Mouse (Mus musculus) frontal cortex, postnatal 10 days (tissue): ENCODE measurements around the gene Hoxb5.

Source experiments
- DNase-seq, 2 experiments: peaks; one replicate each; pipeline ENCODE4 v3.0.0; 2022; ENCODE audit warnings: low spot score in 2 of 2, mixed read lengths in 1 of 2

Gene Hoxb5

GRCm38 (mm10) chr11:96319071-96319902, 16.2 kb downstream of the Hoxb5 start:
- no peak for DNase-seq

GRCm38 (mm10) chr11:96319910-96320309, 16.8 kb downstream of the Hoxb5 start:
- no peak for DNase-seq

- no peak for DNase-seq
These were observed 17.6 kb downstream of the Hoxb5 start for GRCm38 (mm10) chr11:96320688-96321087.

DNA sequence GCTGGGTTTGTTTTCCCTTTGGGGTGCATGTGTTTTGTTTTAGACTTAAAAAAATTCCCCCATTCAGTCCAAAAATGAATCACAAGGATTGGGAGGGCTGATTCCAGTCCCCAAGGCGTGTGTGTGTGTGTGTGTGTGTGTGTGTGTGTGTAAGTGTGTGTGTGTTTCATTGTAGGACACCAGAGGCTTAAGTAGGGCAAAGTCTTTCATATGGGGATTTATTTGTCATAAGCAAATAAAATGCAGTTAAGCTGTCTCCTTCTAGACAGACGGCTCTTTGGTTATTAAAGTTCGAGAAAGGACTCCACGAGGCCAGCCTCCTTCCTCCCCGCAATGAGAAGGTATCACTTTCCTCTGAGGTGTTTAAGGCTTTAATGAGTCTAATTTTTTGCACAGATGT, 18.7 kb downstream of the Hoxb5 start:
- DNase-seq = no peak

GRCm38 (mm10) chr11:96322738-96323137, 19.6 kb downstream of the Hoxb5 start:
- no peak for DNase-seq

DNA sequence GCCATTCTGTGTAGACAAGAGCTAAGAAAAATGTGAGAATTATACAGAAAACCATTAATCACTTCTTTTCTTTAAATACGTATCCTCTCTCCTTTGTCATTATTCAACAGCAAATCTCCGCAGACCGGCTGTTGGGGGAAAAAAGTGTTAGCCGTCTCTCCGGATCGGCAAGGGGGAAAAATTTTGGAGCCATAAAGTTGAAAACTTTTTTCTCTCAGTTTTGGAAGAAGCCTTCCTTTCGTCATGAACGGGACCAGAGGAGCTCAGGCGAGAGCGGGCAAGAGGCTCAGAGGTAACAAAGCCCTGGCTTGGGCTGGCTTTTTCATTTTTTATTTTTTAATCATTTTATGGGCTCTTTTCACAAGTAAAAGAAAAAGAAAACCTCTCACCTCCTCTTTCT, 20.0 kb downstream of the Hoxb5 start, which contains the start of gene Hoxb3:
TSS of gene Hoxb3 (plus strand) at position 173 of the 400 bp plus-strand sequence.
- no peak for DNase-seq

- DNase-seq = no peak
These were observed 21.0 kb downstream of the Hoxb5 start for GRCm38 (mm10) chr11:96324125-96324524.

GRCm38 (mm10) chr11:96324965-96325364, 21.8 kb downstream of the Hoxb5 start:
- DNase-seq = no peak

DNA sequence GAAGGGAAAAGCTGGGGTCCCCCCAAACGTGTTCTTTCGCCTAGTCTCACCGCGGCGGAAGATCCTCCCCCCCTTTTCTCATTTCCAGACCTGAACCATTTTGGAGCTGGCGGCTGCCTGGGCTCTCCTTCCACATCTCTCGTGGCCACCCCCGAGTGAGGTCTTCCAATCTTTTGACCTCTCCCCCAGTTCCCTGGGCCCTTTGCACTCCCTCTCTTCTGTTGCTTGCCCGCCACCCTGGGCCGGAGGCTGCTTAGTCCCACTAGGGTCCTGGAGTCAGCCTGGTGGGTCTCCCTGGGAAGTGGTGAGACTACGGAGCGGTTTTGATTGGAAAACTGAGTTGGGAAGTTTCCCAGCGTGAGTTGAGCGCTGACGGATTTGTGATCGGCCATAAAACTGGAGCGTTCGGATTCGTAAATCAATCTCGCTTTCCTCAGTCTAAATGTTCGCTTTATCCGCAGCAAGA, 22.6 kb downstream of the Hoxb5 start:
- no peak for DNase-seq

- DNase-seq = no peak
These were observed 23.6 kb downstream of the Hoxb5 start for GRCm38 (mm10) chr11:96326705-96327104.

DNA sequence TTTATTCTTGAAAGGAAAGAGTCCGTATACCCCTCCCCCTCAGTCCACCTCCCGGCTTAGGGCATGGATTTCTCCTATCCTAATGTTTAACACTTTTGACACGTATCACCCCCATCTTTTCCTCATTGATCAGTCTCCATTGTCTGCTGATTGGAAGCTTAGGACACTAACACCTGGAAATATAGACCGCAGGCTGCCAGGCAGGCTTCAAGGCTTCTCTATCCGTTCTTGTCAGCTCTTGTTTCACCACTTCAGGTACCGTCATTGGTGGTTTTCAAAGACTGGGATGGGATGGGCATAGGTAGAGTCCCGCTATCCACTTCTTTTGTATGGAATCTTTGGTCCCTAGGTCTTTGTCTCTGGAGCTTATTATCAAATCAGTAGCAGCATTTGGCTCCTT, 24.0 kb downstream of the Hoxb5 start:
- DNase-seq = no peak

GRCm38 (mm10) chr11:96327750-96328149, 24.6 kb downstream of the Hoxb5 start:
- DNase-seq = no peak

GRCm38 (mm10) chr11:96328605-96329004, 25.5 kb downstream of the Hoxb5 start:
- DNase-seq = no peak

DNA sequence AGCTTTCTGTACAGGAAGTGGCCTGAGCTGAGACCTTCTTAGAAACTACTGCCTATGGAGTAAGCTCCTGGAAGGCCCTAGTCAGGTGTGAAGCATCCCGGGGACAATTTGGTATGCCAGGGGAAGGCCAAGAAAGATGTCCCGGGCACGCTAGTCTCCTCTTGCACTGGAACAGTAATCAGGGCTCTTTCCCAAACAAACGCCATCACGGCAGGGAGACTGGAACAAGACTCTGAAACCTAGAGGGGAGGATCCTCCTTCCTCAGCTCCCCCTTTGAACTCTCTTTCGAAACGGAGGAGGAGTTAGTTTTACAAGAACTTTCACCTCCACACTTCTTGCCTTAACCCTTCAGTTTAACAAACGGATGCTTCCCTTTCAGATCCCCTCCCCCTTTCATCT, 29.0 kb downstream of the Hoxb5 start:
- DNase-seq = no peak

DNA sequence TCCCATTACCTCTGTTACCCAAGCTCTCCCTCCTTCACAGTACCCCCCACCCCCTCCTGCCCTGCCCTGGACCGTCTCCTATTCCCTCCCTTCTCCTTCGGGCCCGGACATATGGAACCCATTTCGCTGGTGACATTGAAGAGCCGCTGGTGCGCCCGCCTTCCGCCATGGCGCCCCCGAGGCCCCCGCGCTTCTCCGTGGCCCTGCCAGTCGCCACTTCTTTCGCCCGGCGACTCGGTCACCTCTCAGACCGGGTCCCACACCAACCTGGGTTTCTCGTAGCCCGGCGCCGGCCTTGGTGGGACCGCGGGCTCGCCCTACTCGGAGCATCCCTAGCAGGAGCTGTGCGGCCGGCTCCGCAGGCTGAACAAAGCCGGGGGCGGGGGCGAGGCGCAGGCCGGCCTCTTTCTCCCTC, 29.5 kb downstream of the Hoxb5 start:
- DNase-seq = no peak

GRCm38 (mm10) chr11:96333241-96334001, 30.3 kb downstream of the Hoxb5 start:
- no peak for DNase-seq

DNA sequence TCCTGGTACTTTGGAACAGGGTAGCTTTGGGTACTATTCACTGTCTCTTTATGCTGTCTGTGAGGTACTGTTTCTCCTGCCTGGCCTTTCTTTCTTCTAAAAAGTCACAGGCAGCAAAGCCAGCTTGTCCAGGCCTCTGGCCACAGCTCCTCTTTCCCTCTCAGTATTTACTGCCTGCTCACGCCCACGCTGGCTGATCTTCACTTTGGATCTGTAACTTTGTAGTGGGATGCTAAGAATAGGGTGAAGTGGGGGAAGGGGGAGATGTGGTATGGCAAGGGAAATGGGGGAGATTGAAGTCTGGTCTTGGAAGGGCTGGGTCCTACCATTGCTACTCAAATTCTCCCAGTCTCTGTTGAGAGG, 30.8 kb downstream of the Hoxb5 start:
- DNase-seq = no peak

- no peak for DNase-seq
These were observed 31.9 kb downstream of the Hoxb5 start for GRCm38 (mm10) chr11:96334998-96335397.

DNA sequence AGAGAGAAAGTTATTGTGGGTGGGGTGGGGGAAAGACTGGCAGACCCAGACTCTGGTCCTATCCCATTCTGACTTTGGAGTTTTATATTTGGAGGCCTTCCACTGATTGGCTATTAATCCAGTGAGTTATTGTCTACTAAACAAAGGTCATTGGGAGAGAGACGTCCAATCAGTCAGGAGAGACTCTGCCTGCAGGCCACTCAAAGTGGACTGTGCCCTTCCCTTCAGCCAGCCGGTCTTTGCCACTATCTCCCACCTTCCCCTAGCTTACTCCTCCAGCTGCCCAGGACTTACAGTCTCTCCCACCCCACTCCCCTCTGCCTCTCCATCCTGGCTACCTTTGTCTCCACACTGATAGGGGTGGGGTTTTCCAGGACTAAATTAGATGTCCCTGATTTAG, 33.5 kb downstream of the Hoxb5 start:
- DNase-seq = no peak

- no peak for DNase-seq
These were observed 33.9 kb downstream of the Hoxb5 start for GRCm38 (mm10) chr11:96337026-96337425.

DNA sequence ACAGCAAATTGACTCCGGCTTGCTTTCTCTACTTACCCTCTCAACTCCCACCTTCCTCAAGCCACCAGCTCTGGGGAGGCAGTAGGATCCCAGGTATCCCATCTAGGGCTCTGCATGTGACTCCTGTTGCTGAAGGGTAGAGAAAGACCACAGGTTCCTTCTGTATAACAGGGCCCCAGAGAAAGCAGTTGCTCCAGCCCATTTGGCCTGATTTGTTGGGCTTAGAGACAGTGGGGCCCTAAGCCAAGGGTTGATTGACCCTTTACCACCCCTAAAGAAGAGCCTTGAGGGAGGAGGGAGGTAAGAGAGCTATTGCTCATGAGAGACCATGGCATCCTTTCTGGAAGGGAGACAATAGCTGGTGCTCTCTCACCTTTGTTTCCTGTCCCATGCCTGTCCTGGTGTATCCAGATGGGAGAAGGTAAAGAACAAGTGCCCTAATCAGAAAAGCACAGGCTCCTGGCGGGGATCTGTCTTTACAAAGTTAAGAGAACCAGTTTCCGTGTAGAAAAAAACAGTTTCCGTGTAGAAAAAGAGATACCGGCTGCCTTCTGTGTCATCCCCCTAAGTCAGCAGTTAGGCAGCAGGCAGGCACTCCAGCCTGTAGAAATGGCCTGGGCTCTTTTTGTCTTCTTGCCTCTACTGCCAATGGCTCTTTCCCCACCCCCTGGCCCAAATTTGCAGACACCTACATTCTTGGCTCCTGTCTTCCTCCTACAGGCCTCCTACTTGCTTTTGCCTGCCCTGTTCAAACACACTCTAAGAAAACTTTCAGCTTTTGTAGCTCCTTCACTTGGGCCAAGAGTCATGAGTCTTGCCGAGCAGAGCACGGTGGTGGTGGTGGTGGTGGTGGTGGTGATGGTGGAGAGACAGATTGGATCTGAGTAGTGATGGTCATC, 36.1 kb downstream of the Hoxb5 start:
- DNase-seq = no peak
